Mouse (Mus musculus) kidney, adult 2 months (tissue): Measurements from ENCODE around the gene Mettl9.
"Not testable (repeated sequence)": the region's sequence is repeated elsewhere in the genome, so short reads cannot be mapped to it uniquely, and the experiment has no call there.

Experiments
- CTCF ChIP-seq: fragments of 200-500 bp; conservative IDR thresholded peaks from 2 replicates; pipeline ENCODE4 v1.5.1; 2011; ENCODE audit warnings: low read depth, mild to moderate bottlenecking, control low read depth, low read length, moderate library complexity, mixed read lengths; ENCODE audit not compliant: insufficient read depth, insufficient read length
- POLR2A ChIP-seq: fragments of 200-500 bp; IDR thresholded peaks from one replicate; pipeline ENCODE4 v1.6.1; 2011; ENCODE audit warnings: low read depth, low read length, control low read depth

DNA sequence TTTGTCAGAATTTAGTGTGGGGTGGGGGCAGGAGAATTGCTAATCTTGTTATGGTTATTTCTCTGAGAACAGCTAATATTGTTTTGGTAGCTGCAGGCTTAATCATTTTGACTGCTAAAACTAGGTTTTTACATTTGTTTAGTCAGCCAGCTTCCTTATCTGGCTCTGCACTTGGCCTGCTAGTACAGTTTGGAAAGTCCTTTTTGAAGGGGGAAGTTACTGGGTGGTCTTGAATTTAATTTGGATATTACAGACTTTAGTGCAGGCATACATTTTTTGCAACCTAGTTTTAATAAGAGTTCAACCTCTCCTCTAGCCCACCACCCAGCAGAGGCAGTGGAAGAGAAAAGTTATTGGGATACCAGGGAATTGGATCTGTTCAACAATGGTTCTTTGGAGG is 4.3 kb upstream of the Mettl9 start:
- TF ChIP-seq POLR2A, CTCF: not testable (repeated sequence)
